Mouse (Mus musculus) thymus, postnatal 14 days (tissue): ENCODE measurements at regions not wholly inside any gene's neighbourhood (a gene's known extent, or its start where the extent isn't known, plus 50 kb on each side); places are given as distances from the start of the nearest gene placed in this dataset.

Source experiments
- DNase-seq: peaks from one replicate; pipeline ENCODE4 v3.0.0; 2021

DNA sequence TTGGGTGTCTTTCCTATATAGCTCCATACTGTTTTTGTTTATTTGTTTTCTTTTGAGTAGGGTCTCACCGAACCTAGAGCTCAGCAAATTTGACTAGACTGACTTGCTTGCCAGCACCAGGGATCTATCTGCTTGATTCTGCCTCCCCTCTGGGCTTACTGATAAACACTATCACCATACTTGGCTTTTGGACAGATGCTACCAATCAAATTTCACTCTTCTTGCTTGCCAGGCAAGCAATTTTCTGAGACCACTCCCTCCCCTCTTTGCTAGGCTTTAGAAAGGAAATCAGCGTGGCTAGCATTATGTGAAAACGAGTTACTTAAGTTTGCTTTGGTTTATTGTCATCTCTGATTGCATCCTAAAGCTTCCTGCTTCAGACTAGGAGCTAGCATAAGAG is 75.1 kb upstream of the Krr1 start:
- DNase-seq, result no peak

GRCm38 (mm10) chr10:111900723-111901716 is 71.4 kb upstream of the Krr1 start:
- no peak for DNase-seq

GRCm38 (mm10) chr10:111903956-111904355 is 68.5 kb upstream of the Krr1 start:
- DNase-seq, result no peak

DNA sequence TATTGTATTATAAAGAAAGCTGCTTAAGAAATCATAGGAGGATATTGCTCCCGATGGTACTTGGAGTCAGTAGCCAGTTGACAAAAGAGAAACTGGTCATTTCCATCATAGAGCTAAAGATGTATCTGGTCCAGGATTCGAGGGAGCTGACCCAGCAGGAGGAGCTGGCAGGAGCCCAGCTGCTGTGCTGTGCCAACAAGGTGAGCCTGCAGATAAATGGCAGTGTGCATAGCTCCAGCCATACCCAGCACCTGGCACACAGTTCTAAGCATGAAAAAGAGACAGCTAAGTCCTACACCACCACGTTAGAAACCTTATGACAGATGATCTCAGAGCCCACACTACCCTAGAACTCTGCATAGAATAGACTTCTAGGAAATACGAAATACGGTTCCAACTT is 64.6 kb upstream of the Krr1 start:
- DNase-seq, result no peak

DNA sequence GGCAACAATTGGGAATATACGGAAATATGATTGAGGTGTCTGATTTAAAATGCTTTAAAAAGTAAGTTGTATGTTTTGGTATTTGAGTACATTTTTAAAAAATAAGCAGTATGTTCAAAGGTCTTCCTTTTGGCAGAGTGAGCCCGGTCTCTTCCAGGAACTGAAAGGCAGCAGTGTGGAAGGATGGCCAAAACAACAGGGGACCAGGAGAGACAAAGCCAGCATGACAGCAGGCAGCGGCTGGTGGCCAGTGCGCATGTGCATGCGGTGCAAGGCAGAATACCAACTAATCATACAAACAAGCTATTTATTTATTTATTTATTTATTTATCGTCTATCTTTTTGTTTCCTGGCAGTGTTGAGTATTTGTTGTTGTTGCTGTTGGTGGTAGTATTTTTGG is 59.9 kb upstream of the Krr1 start:
- no peak for DNase-seq

DNA sequence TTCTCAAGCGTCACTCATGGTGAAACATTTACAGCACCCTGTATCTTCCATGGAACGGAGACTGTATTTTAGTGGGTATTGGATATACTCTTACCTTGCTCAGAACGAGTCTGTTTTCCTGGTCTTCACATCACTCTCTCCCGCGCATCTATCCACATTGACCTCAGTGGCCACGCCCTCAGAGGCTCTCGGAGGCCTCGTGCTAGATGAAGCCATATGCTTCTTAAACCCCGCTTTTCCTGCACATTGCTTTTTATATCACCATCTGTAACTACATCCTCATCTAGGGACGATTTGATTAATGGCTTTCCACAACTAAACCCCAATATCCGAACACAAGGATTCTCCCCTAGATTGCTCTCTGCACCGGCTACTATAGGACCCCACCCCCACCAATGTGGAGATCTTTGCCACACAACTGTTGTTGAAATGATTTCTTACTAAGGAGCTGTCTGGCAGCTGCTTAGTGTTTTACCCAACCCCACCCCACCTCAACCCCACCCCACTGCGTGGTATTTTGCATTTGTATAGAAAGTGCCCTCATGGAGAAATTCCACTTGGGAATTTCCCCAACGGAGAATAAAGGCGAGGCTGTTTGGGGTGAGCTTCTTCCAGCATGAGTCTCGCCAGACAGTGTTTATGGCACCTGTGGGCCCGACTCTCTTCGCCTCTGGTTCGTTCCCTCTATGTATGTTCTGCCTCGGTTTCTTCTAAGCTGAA is 59.2 kb upstream of the Krr1 start:
- no peak for DNase-seq

DNA sequence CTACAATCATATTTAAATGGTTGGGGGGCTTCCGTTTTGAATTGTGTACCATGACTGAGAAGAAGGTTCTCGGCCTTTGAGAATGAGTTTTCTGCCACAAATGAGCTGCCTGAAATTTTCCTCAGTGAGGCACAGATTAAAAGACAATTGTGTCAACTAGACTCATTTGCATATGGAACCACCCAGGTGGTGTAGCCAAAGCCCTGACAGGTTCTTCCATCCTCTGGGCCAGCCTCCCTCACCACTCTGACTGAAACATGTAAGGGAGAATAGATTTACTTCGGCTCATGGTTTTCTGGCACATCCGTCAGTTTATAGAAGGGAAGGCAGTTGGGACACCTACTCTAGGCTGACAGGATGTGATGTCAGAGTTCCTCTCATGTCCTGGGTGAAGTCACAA is 58.2 kb upstream of the Krr1 start:
- DNase-seq, result no peak

- DNase-seq, result no peak
Observed at GRCm38 (mm10) chr10:111918071-111918507, 54.4 kb upstream of the Krr1 start.

DNA sequence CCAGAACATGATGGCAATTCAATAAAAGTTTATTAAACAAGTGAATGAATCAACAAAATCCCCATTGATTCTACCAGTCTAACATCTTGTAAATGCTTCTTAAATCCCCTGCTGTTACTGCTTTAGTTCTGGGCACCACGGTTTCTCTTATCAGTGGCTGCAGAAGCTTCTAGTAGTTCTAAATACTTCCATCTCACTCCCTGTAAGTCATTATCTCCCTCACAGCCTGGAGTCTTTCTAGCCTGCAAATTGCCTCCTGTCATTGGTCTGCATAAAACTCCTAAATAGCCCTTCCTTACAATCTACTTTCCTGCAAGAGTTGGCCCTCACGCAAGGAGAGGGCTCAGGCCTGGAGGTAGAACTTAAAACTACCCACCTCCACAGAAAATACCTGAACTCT is 53.0 kb upstream of the Krr1 start:
- DNase-seq, result no peak

GRCm38 (mm10) chr10:111921492-111921891 is 51.0 kb upstream of the Krr1 start:
- no peak for DNase-seq
